Mouse (Mus musculus): Measurements from ENCODE around the gene Mmp27. TPM values are rescaled to one million over a fixed set of nuclear protein-coding genes. Genes with fewer than 3 reads are reported as not detected.

Gene Mmp27
- polyA plus RNA-seq, 1 experiment from 2014 or later, result not detected

- H3K4me1 ChIP-seq (replicated peaks), result no peaks in the 10 kb centered on the region
- no peak overlapping the region for H3K4me2 ChIP-seq
- no peak for ATAC-seq (replicated peaks; ENCODE audit: insufficient number of reproducible peaks, insufficient read depth, low FRiP score, low read depth)
- H3K27me3 ChIP-seq, result no peaks in the 10 kb centered on the region
- H3K36me3 ChIP-seq, result no peaks in the 10 kb centered on the region
- H3K27ac ChIP-seq, result no peak overlapping the region
- no peaks in the 10 kb centered on the region for H3K9me3 ChIP-seq (replicated peaks)
- no peak overlapping the region for H3K9ac ChIP-seq
- no peak overlapping the region for H3K4me3 ChIP-seq
- WGBS, result 45% methylated on average over 6 of the region's 6 CpGs
These were observed 32.8 kb downstream of the Mmp27 start for GRCm38 (mm10) chr9:7604005-7604404.

DNA sequence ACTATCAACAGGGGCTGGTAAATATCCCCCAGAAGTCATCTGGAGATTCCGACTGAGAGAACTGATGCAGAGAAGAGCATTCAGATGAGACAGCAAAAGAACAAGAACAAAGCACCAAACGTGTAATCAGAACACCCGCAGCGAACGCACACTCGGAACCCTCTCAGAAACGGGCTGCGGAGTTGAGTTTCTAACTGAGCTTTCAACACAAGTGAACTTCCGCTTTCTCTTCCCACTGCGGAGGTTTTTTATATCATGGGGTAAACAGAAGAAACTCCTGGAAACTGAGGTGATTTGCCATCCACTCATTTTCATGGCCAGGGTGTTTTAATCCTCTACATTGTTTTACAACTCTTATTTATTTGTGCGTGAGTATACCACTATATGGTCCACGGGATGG, 34.4 kb downstream of the Mmp27 start:
- no peak for ATAC-seq (replicated peaks; ENCODE audit: insufficient number of reproducible peaks, insufficient read depth, low FRiP score, low read depth)
- Histone ChIP-seq H3K4me3 (no peak overlapping the region), H3K4me2 (no peak overlapping the region), H3K4me1 (replicated peaks) (no peaks in the 10 kb centered on the region), H3K9ac (no peak overlapping the region), H3K9me3 (replicated peaks) (no peaks in the 10 kb centered on the region), H3K27ac (no peak overlapping the region), H3K27me3 (no peaks in the 10 kb centered on the region), H3K36me3 (no peaks in the 10 kb centered on the region)
- 83% methylated on average over 12 of the region's 12 CpGs for WGBS

- H3K36me3 ChIP-seq, result no peaks in the 10 kb centered on the region
- H3K9ac ChIP-seq, result no peak overlapping the region
- no peak overlapping the region for H3K27ac ChIP-seq
- no peak overlapping the region for H3K4me2 ChIP-seq
- no peaks in the 10 kb centered on the region for H3K27me3 ChIP-seq
- no peak overlapping the region for H3K4me3 ChIP-seq
- no peak for ATAC-seq (replicated peaks; ENCODE audit: insufficient number of reproducible peaks, insufficient read depth, low FRiP score, low read depth)
- H3K4me1 ChIP-seq (replicated peaks), result no peaks in the 10 kb centered on the region
- 72% methylated on average over 3 of the region's 3 CpGs for WGBS
- no peaks in the 10 kb centered on the region for H3K9me3 ChIP-seq (replicated peaks)
These were observed 51.4 kb downstream of the Mmp27 start for GRCm38 (mm10) chr9:7622582-7622981.

DNA sequence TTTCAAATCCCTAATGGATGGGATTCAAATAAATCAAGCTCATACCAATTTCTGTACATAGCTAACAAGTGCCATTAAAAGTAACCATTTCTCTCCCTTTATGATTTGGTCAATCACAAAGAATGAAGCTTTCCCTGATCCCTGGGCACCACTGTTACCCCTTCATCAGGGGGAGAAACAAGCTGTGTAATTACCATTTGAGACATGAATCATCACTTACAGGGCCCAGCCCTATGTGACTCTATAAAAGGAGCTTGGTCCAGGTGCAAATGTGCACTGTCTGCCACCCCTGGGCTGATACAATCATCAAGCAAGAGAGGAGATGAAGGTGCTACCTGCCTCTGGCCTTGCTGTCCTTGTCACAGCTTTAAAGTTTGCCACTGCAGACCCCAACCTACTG, 56.7 kb downstream of the Mmp27 start, which contains the start of gene Mmp20:
TSS of gene Mmp20 (plus strand) at position 301 of the 400 bp plus-strand sequence.
- no peak within 1 kb of the TSS for H3K4me3 ChIP-seq
- H3K9me3 ChIP-seq (replicated peaks), result no peaks in the 10 kb centered on the region
- H3K4me2 ChIP-seq, result no peak within 1 kb of the TSS
- H3K9ac ChIP-seq, result no peak within 1 kb of the TSS
- no peaks in the 10 kb centered on the region for H3K4me1 ChIP-seq (replicated peaks)
- no peak within 1 kb of the TSS for H3K27ac ChIP-seq
- no peaks in the 10 kb centered on the region for H3K27me3 ChIP-seq
- ATAC-seq (replicated peaks; ENCODE audit: insufficient number of reproducible peaks, insufficient read depth, low FRiP score, low read depth), result no peak
- H3K36me3 ChIP-seq, result no peaks in the 10 kb centered on the region

Other genes with a start within 250 kb of the Mmp27 start
- 1.6 and 6.4 TPM in 2 replicates for gene Mmp12, start 227.0 kb upstream of the Mmp27 start, polyA plus RNA-seq (2015; fragmentation: Nextera tagmentation; extraction: Ambion mirVana)
- not detected in 2 replicates for gene Mmp1b, start 183.3 kb upstream of the Mmp27 start, polyA plus RNA-seq (2015; fragmentation: Nextera tagmentation; extraction: Ambion mirVana)
- gene Mmp3, start 125.6 kb upstream of the Mmp27 start, polyA plus RNA-seq (2015; fragmentation: Nextera tagmentation; extraction: Ambion mirVana), result not detected in 2 replicates
- not detected in 2 replicates for gene Mmp10, start 69.0 kb upstream of the Mmp27 start, polyA plus RNA-seq (2015; fragmentation: Nextera tagmentation; extraction: Ambion mirVana)
- gene Mmp8, start 12.9 kb upstream of the Mmp27 start, polyA plus RNA-seq (2015; fragmentation: Nextera tagmentation; extraction: Ambion mirVana), result 0.77 and 1.2 TPM in 2 replicates
- gene Mmp20, start 56.8 kb downstream of the Mmp27 start, polyA plus RNA-seq (2015; fragmentation: Nextera tagmentation; extraction: Ambion mirVana), result not detected in 2 replicates
- not detected in 2 replicates for gene Mmp7, start 120.7 kb downstream of the Mmp27 start, polyA plus RNA-seq (2015; fragmentation: Nextera tagmentation; extraction: Ambion mirVana)
- 84.6 and 88.9 TPM in 2 replicates for gene Tmem123, start 192.6 kb downstream of the Mmp27 start, polyA plus RNA-seq (2015; fragmentation: Nextera tagmentation; extraction: Ambion mirVana)